8 mouse cellular contexts compared by ENCODE assay signal in the genomic region with DNA sequence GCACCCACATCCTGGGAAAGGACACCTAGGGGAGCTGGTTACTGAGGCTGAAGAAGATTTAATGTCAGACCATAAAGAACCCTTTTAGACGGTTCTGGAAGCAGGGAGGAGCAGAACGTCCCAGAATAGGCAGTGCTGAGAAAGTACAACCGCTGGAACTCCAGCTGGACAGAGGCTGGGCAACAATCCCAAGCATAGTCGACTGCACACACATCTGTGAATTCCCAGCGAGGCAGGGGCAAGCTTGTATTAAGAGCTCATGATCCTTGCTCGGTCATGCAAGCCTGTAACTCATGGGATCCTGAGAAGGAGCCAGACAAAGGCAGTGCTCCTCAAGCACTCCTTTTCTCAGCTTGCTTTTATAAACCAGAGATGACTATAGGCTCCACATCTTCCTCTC.
DNase-seq lines count a peak whose midpoint lies in the region; ATAC-seq and TF ChIP-seq lines count a peak whose summit lies in the region.

No protein-coding gene starts in this region.

- peaks cover 7% of the 10 kb centered on the region for H3K36me3 ChIP-seq in liver, embryonic 11.5 days (ENCODE audit: control insufficient read depth, insufficient read depth, low read length)
- peaks cover 5% of the 10 kb centered on the region; the same call in 1 of the 2 replicates for H3K36me3 ChIP-seq in liver, postnatal 0 days (replicated peaks; ENCODE audit: insufficient read depth, low read length)
- H3K36me3 ChIP-seq in intestine, embryonic 16.5 days (ENCODE audit: control insufficient read depth, insufficient read depth, low read length): no peaks in the 10 kb centered on the region

- H3K4me3 ChIP-seq in liver, embryonic 11.5 days (ENCODE audit: low read depth, low read length): no peak overlapping the region
- no peak overlapping the region for H3K4me3 ChIP-seq in liver, postnatal 0 days (ENCODE audit: low read depth, low read length)
- no peak overlapping the region for H3K4me3 ChIP-seq in intestine, embryonic 16.5 days (ENCODE audit: low read length)

- ATAC-seq in liver, embryonic 11.5 days (replicated peaks; ENCODE audit: low FRiP score): no peak
- ATAC-seq in liver, postnatal 0 days: no peak
- ATAC-seq in intestine, embryonic 16.5 days: peak; percentile 53
- ATAC-seq in erythroblast, adult 5-6 weeks (replicated peaks; ENCODE audit: low FRiP score, poor library complexity, severe bottlenecking): no peak

- no peaks in the 10 kb centered on the region for H3K9me3 ChIP-seq in liver, embryonic 11.5 days (ENCODE audit: control insufficient read depth, low read length)
- no peaks in the 10 kb centered on the region for H3K9me3 ChIP-seq in liver, postnatal 0 days (ENCODE audit: low read length)
- H3K9me3 ChIP-seq in intestine, embryonic 16.5 days (ENCODE audit: control insufficient read depth, low read length): peaks cover 3% of the 10 kb centered on the region; the same call in 1 of the 2 replicates

- no peak for TF ChIP-seq EP300 in liver, postnatal 0 days (IDR thresholded peaks at IDR 0.05; ENCODE audit: low read depth)

- peaks cover 22% of the 10 kb centered on the region for H3K4me1 ChIP-seq in liver, embryonic 11.5 days (replicated peaks; ENCODE audit: control insufficient read depth, insufficient read depth, low read length)
- H3K4me1 ChIP-seq in liver, postnatal 0 days (ENCODE audit: insufficient read depth): peaks cover 22% of the 10 kb centered on the region
- H3K4me1 ChIP-seq in intestine, embryonic 16.5 days (ENCODE audit: control insufficient read depth, insufficient read depth, low read length): no peaks in the 10 kb centered on the region

- H3K27me3 ChIP-seq in liver, embryonic 11.5 days (replicated peaks; ENCODE audit: control insufficient read depth, insufficient read depth, low read length): no peaks in the 10 kb centered on the region
- H3K27me3 ChIP-seq in liver, postnatal 0 days (ENCODE audit: insufficient read depth, low read length): no peaks in the 10 kb centered on the region
- H3K27me3 ChIP-seq in intestine, embryonic 16.5 days (replicated peaks; ENCODE audit: control insufficient read depth, insufficient read depth, low read length): no peaks in the 10 kb centered on the region

- intact Hi-C loops in gastrocnemius, postnatal 36 days (cut with DNase I): no loop called here
- intact Hi-C loops in left cerebral cortex, postnatal 14 days (cut with DNase I): no loop called here

- no peak overlapping the region for H3K4me2 ChIP-seq in liver, embryonic 11.5 days
- no peak overlapping the region for H3K4me2 ChIP-seq in liver, postnatal 0 days (ENCODE audit: low read depth, low read length)
- no peak overlapping the region for H3K4me2 ChIP-seq in intestine, embryonic 16.5 days (ENCODE audit: low read depth, low read length)

- WGBS in liver, embryonic 11.5 days: 76% methylated on average over 6 of the region's 6 CpGs
- 73% methylated on average over 6 of the region's 6 CpGs for WGBS in liver, postnatal 0 days (ENCODE audit: insufficient replicate concordance)
- 45% methylated on average over 6 of the region's 6 CpGs for WGBS in intestine, embryonic 16.5 days

- no peak overlapping the region for H3K27ac ChIP-seq in liver, embryonic 11.5 days (ENCODE audit: low read depth, low read length)
- no peak overlapping the region for H3K27ac ChIP-seq in liver, postnatal 0 days (ENCODE audit: low read depth)
- peak overlapping the region; percentile 80 for H3K27ac ChIP-seq in intestine, embryonic 16.5 days (ENCODE audit: low read length)

- peak; percentile 29 for DNase-seq in liver, embryonic 11.5 days (ENCODE audit: low spot score)
- no peak for DNase-seq in liver, postnatal 0 days
- DNase-seq in gastrocnemius, postnatal 36 days: peak; percentile 57 to 74
- DNase-seq in retina, postnatal 1 day: peak; percentile 34
- DNase-seq in adrenal gland, postnatal 14 days: no peak
- DNase-seq in left cerebral cortex, postnatal 14 days (ENCODE audit: low spot score in 2 of 2): no peak

- H3K9ac ChIP-seq in liver, embryonic 11.5 days (ENCODE audit: low read depth, low read length): no peak overlapping the region
- no peak overlapping the region for H3K9ac ChIP-seq in liver, postnatal 0 days (replicated peaks)
- no peak overlapping the region for H3K9ac ChIP-seq in intestine, embryonic 16.5 days (ENCODE audit: low read depth, low read length)

- TF ChIP-seq CTCF in liver, postnatal 0 days (IDR thresholded peaks at IDR 0.05; ENCODE audit: low read depth): no peak

Comparison
In these comparisons a context has a peak if more than half of its experiments do, and no peak if none do; other contexts are left out.
1. DNase-seq: peak in liver, embryonic 11.5 days (single experiment), gastrocnemius, postnatal 36 days (2 of 2) and retina, postnatal 1 day (single experiment); none in liver, postnatal 0 days (single experiment), adrenal gland, postnatal 14 days (single experiment) and left cerebral cortex, postnatal 14 days (0 of 2).